Mouse (Mus musculus) retina, postnatal 1 day (tissue): ENCODE measurements around the gene Atf5.

Experiments used
- DNase-seq: peaks from one replicate; pipeline ENCODE4 v3.0.0-alpha.2; 2012

Atf5 gene

GRCm38 (mm10) chr7:44816470-44817021 lies at the start of gene Atf5:
Atf5 (minus strand) TSS chr7:44816658.
- no peak for DNase-seq

GRCm38 (mm10) chr7:44864595-44865542 lies 48.4 kb upstream of the Atf5 start:
- no peak for DNase-seq

- no peak for DNase-seq
Observed at GRCm38 (mm10) chr7:44863982-44864494, 47.6 kb upstream of the Atf5 start.

- no peak for DNase-seq
Observed at GRCm38 (mm10) chr7:44863210-44863609, 46.8 kb upstream of the Atf5 start.

- no peak for DNase-seq
Observed at GRCm38 (mm10) chr7:44862434-44862833, 46.0 kb upstream of the Atf5 start.

GRCm38 (mm10) chr7:44861429-44861816 lies 45.0 kb upstream of the Atf5 start:
- no peak for DNase-seq

GRCm38 (mm10) chr7:44860576-44861428 lies 44.3 kb upstream of the Atf5 start:
- peak; percentile 88 for DNase-seq

GRCm38 (mm10) chr7:44859896-44860295 lies 43.4 kb upstream of the Atf5 start:
- DNase-seq = no peak

- no peak for DNase-seq
Observed at GRCm38 (mm10) chr7:44857905-44858304, 41.4 kb upstream of the Atf5 start.

- DNase-seq = peak; percentile 92
Observed at GRCm38 (mm10) chr7:44857042-44857552, 40.6 kb upstream of the Atf5 start, which contains the start of gene Pnkp. Pnkp (plus strand) TSS chr7:44857139.

- DNase-seq = no peak
Observed at GRCm38 (mm10) chr7:44856265-44856916, 39.9 kb upstream of the Atf5 start.

GRCm38 (mm10) chr7:44855036-44855435 lies 38.6 kb upstream of the Atf5 start:
- no peak for DNase-seq

GRCm38 (mm10) chr7:44854356-44855031 lies 38.0 kb upstream of the Atf5 start:
- DNase-seq = peak; percentile 83

- DNase-seq = no peak
Observed at GRCm38 (mm10) chr7:44853596-44854355, 37.3 kb upstream of the Atf5 start.

- DNase-seq = no peak
Observed at GRCm38 (mm10) chr7:44853065-44853464, 36.6 kb upstream of the Atf5 start.

- no peak for DNase-seq
Observed at GRCm38 (mm10) chr7:44852259-44853027, 36.0 kb upstream of the Atf5 start.

- DNase-seq = no peak
Observed at GRCm38 (mm10) chr7:44851625-44852234, 35.3 kb upstream of the Atf5 start.

GRCm38 (mm10) chr7:44850789-44851624 lies 34.5 kb upstream of the Atf5 start:
- DNase-seq = no peak

GRCm38 (mm10) chr7:44850146-44850545 lies 33.7 kb upstream of the Atf5 start:
- peak; percentile 87 for DNase-seq
